Mouse (Mus musculus) spleen, adult 2 months (tissue): ENCODE measurements around the gene Edaradd. TPM values are rescaled to one million over a fixed set of nuclear protein-coding genes. Genes with fewer than 3 reads are reported as not detected.
A peak's percentile ranks its signal among the peaks of the same experiment; 100 is the strongest.

Experiments used
- DNase-seq, 2 experiments: peaks; one replicate each; pipeline versions ENCODE4 v3.0.0 to v3.0.0-alpha.2; 2012 to 2021; ENCODE audit warnings: low spot score in 2 of 2, low read depth in 1 of 2
- H3K27ac ChIP-seq: fragments of 200-500 bp; 2 replicates; pipeline ENCODE4 v1.5.1; 2012; ENCODE audit warnings: low read length, inconsistent platforms; ENCODE audit not compliant: insufficient read depth
- H3K27me3 ChIP-seq: fragments of 200-500 bp; 2 replicates; pipeline ENCODE4 v1.6.1; 2012; ENCODE audit warnings: mild to moderate bottlenecking, moderate library complexity, low read length, inconsistent platforms; ENCODE audit not compliant: control insufficient read depth, insufficient read depth
- H3K36me3 ChIP-seq: fragments of 200-500 bp; 2 replicates; pipeline ENCODE4 v1.6.1; 2012; ENCODE audit warnings: mild to moderate bottlenecking, low read length, inconsistent platforms; ENCODE audit not compliant: control insufficient read depth, insufficient read depth
- H3K4me1 ChIP-seq: fragments of 200-500 bp; 2 replicates; pipeline ENCODE4 v1.6.1; 2011; ENCODE audit warnings: inconsistent platforms; ENCODE audit not compliant: control insufficient read depth, insufficient read depth, insufficient read length
- H3K4me3 ChIP-seq: fragments of 200-500 bp; 2 replicates; pipeline ENCODE4 v1.5.1; 2011; ENCODE audit warnings: mild to moderate bottlenecking, inconsistent platforms; ENCODE audit not compliant: insufficient read depth, insufficient read length; ENCODE audit errors: extremely low read depth
- CTCF ChIP-seq: fragments of 200-500 bp; IDR thresholded peaks from 2 replicates; pipeline ENCODE4 v1.5.1; 2011; ENCODE audit warnings: mild to moderate bottlenecking, inconsistent platforms; ENCODE audit not compliant: insufficient read depth, insufficient read length, insufficient replicate concordance; ENCODE audit errors: extremely low read depth
- POLR2A ChIP-seq: fragments of 200-500 bp; IDR thresholded peaks from 2 replicates; pipeline ENCODE4 v1.6.1; 2011; ENCODE audit warnings: low read depth, low read length, inconsistent platforms
- WGBS: fragments of 180-500 bp; shearing (Covaris S2); methylation state at CpG from one replicate; pipeline ENCODE4 v1.1.7; 2018; 5-methylcytosine and 5-hydroxymethylcytosine counted together
- polyA plus RNA-seq: library from polyadenylated mRNA; depleted of rRNA; stranded (reverse); fragments of >200 nt; gene quantifications from 2 replicates; pipeline ENCODE4 v1.2.3, GENCODE M21; 2012; rRNA removed

Edaradd gene
- polyA plus RNA-seq, result 4.0 and 5.7 TPM in 2 replicates

DNA sequence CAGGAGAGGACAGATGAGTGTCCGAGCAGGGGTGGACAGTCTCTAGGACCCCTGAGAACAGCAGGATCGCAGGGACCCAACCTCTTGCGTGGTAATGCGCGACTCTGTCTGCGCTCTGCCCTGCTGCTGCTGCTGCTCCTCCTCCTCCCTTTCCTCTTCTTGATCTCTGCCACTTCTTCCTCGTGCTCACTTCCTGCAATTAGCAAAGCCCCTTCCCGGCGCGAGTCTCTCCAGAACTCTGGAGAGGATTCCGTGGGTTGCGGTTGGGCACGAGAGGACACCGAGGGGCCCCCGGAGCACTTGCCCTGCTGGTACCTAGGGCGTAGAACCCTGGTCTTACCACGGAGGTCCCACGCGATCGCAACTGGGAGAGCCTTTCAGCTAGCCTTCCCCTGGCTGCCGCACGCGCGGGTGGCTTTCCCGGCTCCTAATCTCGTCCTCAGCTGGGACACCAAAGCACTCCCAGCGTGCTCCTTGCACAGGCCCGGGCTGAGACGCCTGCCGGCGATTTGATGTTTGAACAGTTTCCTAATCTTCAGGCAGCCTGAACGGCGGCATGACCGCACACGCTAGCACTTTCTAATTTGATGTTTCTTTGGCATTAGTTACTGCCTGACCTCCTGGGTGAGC lies at the start of gene Edaradd:
Edaradd (minus strand) TSS at position 484 of the 630 bp plus-strand sequence.
- peak; percentile 20; the same call in 1 of the 2 replicates for TF ChIP-seq CTCF
- TF ChIP-seq POLR2A, result no peak
- Histone ChIP-seq H3K36me3 (no peaks in the 10 kb centered on the region), H3K4me3 (peak within 1 kb of the TSS; percentile 98), H3K27ac (peak within 1 kb of the TSS; percentile 87), H3K27me3 (no peaks in the 10 kb centered on the region), H3K4me1 (peaks cover 5% of the 10 kb centered on the region)
- DNase-seq, result peak in 1 of 2 experiments; percentile 47
- WGBS, result 1% methylated on average over 35 of the region's 35 CpGs

DNA sequence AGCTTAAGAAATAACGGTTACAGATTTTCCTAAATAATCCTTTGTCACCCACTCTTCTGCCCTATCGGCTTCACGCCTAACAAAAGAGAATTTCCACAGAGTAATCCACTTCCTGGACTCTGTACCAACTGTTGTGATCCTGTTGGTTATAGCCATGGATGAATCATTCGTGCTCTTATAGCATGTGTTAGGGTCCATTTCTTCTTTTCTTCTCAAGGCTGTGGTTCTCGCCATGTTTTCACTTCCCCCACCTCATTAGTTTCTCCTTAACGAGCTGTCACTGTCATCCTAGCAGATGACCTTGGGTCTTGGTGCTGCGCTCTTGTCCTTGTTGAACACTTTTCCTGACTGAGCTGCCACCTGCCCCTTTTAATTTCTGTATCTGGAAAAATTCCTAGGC lies 49.5 kb upstream of the Edaradd start:
- H3K27ac ChIP-seq, result peak overlapping the region; percentile 61
- no peak overlapping the region for H3K4me3 ChIP-seq

GRCm38 (mm10) chr13:12568597-12569469 lies 48.6 kb upstream of the Edaradd start:
- whole genome bisulfite sequencing, result 80% methylated on average over 9 of the region's 9 CpGs
- H3K27me3 ChIP-seq, result no peaks in the 10 kb centered on the region
- peaks cover 5% of the 10 kb centered on the region; the same call in 1 of the 2 replicates for H3K4me1 ChIP-seq
- no peak overlapping the region for H3K4me3 ChIP-seq
- TF ChIP-seq CTCF (no peak), POLR2A (no peak)
- H3K27ac ChIP-seq, result peak overlapping the region; percentile 64
- H3K36me3 ChIP-seq, result no peaks in the 10 kb centered on the region; the same call in 1 of the 2 replicates
- DNase-seq, result no peak

More for the DNA sequence above, 49.5 kb upstream of the Edaradd start:
- 51% methylated on average over 7 of the region's 7 CpGs for whole genome bisulfite sequencing
- Histone ChIP-seq H3K36me3 (no peaks in the 10 kb centered on the region; the same call in 1 of the 2 replicates), H3K4me1 (peaks cover 3% of the 10 kb centered on the region), H3K27me3 (no peaks in the 10 kb centered on the region)
- TF ChIP-seq CTCF, result no peak
- TF ChIP-seq POLR2A, result no peak
- peak in 1 of 2 experiments; percentile 37 for DNase-seq

GRCm38 (mm10) chr13:12567936-12568335 lies 47.7 kb upstream of the Edaradd start:
- H3K27ac ChIP-seq, result no peak overlapping the region; the same call in 1 of the 2 replicates
- no peak for DNase-seq
- no peaks in the 10 kb centered on the region for H3K27me3 ChIP-seq
- 29% methylated on average over 1 of the region's 1 CpGs for WGBS
- no peaks in the 10 kb centered on the region; the same call in 1 of the 2 replicates for H3K36me3 ChIP-seq
- H3K4me3 ChIP-seq, result no peak overlapping the region
- TF ChIP-seq CTCF (no peak), POLR2A (no peak)
- peaks cover 5% of the 10 kb centered on the region; the same call in 1 of the 2 replicates for H3K4me1 ChIP-seq

DNA sequence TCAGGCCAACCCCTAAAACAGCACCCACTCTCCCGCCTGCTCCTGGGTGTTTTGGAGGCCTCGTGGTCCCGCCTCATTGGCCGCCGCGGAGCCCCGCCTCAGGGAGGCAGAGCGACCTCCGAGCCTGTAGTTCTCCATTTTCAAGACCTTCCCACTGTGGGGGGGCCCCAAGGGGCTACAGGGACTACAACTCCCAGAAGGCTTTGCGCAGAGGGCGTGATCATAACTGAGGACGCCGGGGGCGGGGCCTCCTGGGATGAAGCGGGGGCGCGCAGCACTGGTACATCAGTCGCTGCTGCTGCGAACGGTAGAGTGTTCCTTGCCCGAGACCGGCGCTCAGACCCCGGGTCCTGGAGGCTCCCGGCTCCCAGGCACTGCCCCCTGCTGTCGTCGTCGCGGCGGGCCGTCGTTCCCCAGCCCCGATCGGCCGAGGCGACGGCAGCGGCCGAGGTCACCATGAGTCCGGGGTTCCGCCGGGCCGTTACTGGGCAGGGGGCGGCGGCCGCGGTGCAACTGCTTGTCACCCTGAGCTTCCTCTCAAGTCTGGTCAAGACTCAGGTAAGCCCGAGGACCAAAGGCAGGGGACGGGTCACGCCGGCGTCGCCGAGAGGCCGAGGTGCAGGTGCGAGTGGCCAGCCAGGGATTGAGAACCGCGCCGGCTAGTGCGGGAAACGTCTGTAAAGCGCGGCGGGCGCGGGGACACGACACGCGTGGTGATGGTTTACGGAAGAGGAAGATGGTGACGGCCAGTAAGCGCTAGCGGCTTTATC lies 45.6 kb upstream of the Edaradd start, which contains the start of gene Ero1lb:
Ero1lb (plus strand) TSS at position 254 of the 770 bp plus-strand sequence.
- WGBS, result under 1% methylated on average over 73 of the region's 73 CpGs

DNA sequence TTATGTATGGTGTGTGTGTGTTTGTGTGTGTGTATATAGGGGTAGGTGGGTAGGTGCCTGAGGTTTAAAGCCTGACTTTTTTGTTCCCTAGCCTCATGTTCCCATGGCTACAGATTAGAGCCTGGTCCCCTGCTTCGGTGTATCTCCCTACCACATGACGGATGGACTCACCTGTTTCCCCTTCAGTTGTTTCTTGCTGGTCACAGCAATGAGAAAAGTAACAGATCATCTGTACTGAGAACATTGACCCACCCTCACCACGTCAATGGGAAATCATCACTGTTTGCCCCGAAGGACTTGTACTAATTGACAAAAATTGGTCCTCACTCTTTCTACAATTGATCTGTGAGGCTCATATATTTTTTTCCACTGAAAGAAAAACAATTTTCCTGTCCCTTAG lies 42.0 kb upstream of the Edaradd start:
- Histone ChIP-seq H3K4me3 (no peak overlapping the region), H3K36me3 (no peaks in the 10 kb centered on the region), H3K27ac (peak overlapping the region; percentile 87), H3K4me1 (peaks cover 18% of the 10 kb centered on the region), H3K27me3 (no peaks in the 10 kb centered on the region)
- no peak for DNase-seq
- TF ChIP-seq CTCF, result no peak
- TF ChIP-seq POLR2A, result no peak
- WGBS, result 55% methylated on average over 4 of the region's 4 CpGs

More for the DNA sequence above, 45.6 kb upstream of the Edaradd start, which contains the start of gene Ero1lb:
- Histone ChIP-seq H3K27me3 (no peaks in the 10 kb centered on the region), H3K4me1 (peaks cover 16% of the 10 kb centered on the region; the same call in 1 of the 2 replicates), H3K36me3 (no peaks in the 10 kb centered on the region), H3K4me3 (peak within 1 kb of the TSS; percentile 86), H3K27ac (peak within 1 kb of the TSS; percentile 94)
- peak; percentile 97 to 99 for DNase-seq
- TF ChIP-seq CTCF (no peak), POLR2A (peak; percentile 90)
